Mouse (Mus musculus) liver, embryonic 11.5 days (tissue): ENCODE measurements around the gene St7. TPM values are rescaled to one million over a fixed set of nuclear protein-coding genes. Genes with fewer than 3 reads are reported as not detected.

Experiments used
- ATAC-seq: fragments of 200-750 bp; cut with Nextera tagmentation; replicated peaks from 2 replicates; pipeline ENCODE4 v1.8.0; 2017; ENCODE audit warnings: moderate number of reproducible peaks, mild to moderate bottlenecking, moderate TSS enrichment, moderate library complexity; ENCODE audit not compliant: low FRiP score
- DNase-seq: peaks from one replicate; pipeline ENCODE4 v3.0.0-alpha.2; 2017; ENCODE audit warnings: low spot score
- H3K27ac ChIP-seq: fragments of 300-500 bp; sonication (generic); 2 replicates; pipeline ENCODE4 v1.5.1; 2014; ENCODE audit warnings: mild to moderate bottlenecking, low read depth, low read length, control low read depth
- H3K27me3 ChIP-seq: fragments of 300-500 bp; sonication (generic); replicated peaks from 2 replicates; pipeline ENCODE4 v1.6.1; 2014; ENCODE audit warnings: low read length, mixed read lengths; ENCODE audit not compliant: control insufficient read depth, insufficient read depth
- H3K36me3 ChIP-seq: fragments of 300-500 bp; sonication (generic); 2 replicates; pipeline ENCODE4 v1.6.1; 2014; ENCODE audit warnings: mild to moderate bottlenecking, low read length, moderate library complexity, mixed read lengths; ENCODE audit not compliant: control insufficient read depth, insufficient read depth
- H3K4me1 ChIP-seq: fragments of 300-500 bp; sonication (generic); replicated peaks from 2 replicates; pipeline ENCODE4 v1.6.1; 2014; ENCODE audit warnings: low read length, mixed read lengths; ENCODE audit not compliant: control insufficient read depth, insufficient read depth
- H3K4me2 ChIP-seq: fragments of 300-500 bp; sonication (generic); 2 replicates; pipeline ENCODE4 v1.6.1; 2014; ENCODE audit warnings: mild to moderate bottlenecking, control low read depth, moderate library complexity
- H3K4me3 ChIP-seq: fragments of 300-500 bp; sonication (generic); 2 replicates; pipeline ENCODE4 v1.5.1; 2014; ENCODE audit warnings: low read depth, low read length, control low read depth
- H3K9ac ChIP-seq: fragments of 300-500 bp; sonication (generic); 2 replicates; pipeline ENCODE4 v1.6.1; 2014; ENCODE audit warnings: low read depth, low read length, control low read depth
- H3K9me3 ChIP-seq: fragments of 300-500 bp; sonication (generic); 2 replicates; pipeline ENCODE4 v1.6.1; 2016; ENCODE audit warnings: low read length, inconsistent platforms, mixed read lengths; ENCODE audit not compliant: control insufficient read depth
- WGBS: fragments of 180-500 bp; shearing (Covaris S2); extraction: QIAGEN DNeasy Blood & Tissue Kit; methylation state at CpG from one replicate; pipeline ENCODE4 v1.1.7; 2014; 5-methylcytosine and 5-hydroxymethylcytosine counted together
- polyA plus RNA-seq: library from polyadenylated mRNA; unstranded; fragments of >200 nt; fragmentation: Nextera tagmentation; extraction: Ambion mirVana; gene quantifications from 2 replicates; pipeline ENCODE4 v1.2.1, GENCODE M21; 2014

Gene St7
- polyA plus RNA-seq, 1 experiment from 2014 or later, result 18.6 TPM

- H3K9ac ChIP-seq, result no peak overlapping the region
- WGBS, result 86% methylated on average over 3 of the region's 3 CpGs
- no peak for DNase-seq
- H3K27ac ChIP-seq, result no peak overlapping the region
- ATAC-seq, result no peak
- H3K4me1 ChIP-seq, result no peaks in the 10 kb centered on the region
- no peak overlapping the region for H3K4me3 ChIP-seq
- H3K9me3 ChIP-seq, result no peaks in the 10 kb centered on the region
- H3K36me3 ChIP-seq, result no peaks in the 10 kb centered on the region
- H3K4me2 ChIP-seq, result no peak overlapping the region
- no peaks in the 10 kb centered on the region for H3K27me3 ChIP-seq
These were observed 221.6 kb downstream of the St7 start for GRCm38 (mm10) chr6:17914300-17914699.

DNA sequence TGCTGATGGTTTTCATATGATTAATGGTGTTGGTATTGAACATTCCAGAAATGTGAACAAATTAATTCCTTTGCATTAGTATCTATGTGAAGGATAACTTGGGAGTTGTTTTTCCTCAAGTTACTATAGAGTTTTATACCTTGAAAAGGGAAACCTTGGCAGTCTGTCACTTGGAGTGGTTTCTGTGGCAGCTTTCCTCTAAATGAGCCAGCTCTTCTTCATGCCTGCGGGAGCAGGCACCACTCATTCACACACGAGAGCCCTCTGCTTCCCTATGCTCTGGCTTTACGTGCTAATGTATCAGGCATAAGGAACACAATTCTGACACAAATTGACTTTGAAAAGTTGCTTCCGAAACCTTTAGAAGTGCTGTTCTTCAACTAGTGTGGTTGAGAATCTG lies 224.5 kb downstream of the St7 start:
- H3K9me3 ChIP-seq, result no peaks in the 10 kb centered on the region
- H3K27me3 ChIP-seq, result no peaks in the 10 kb centered on the region
- H3K27ac ChIP-seq, result no peak overlapping the region
- ATAC-seq (no peak), DNase-seq (no peak)
- H3K4me3 ChIP-seq, result no peak overlapping the region
- WGBS, result 81% methylated on average over 4 of the region's 4 CpGs
- H3K4me2 ChIP-seq, result no peak overlapping the region
- no peaks in the 10 kb centered on the region for H3K4me1 ChIP-seq
- H3K9ac ChIP-seq, result no peak overlapping the region
- no peaks in the 10 kb centered on the region for H3K36me3 ChIP-seq

DNA sequence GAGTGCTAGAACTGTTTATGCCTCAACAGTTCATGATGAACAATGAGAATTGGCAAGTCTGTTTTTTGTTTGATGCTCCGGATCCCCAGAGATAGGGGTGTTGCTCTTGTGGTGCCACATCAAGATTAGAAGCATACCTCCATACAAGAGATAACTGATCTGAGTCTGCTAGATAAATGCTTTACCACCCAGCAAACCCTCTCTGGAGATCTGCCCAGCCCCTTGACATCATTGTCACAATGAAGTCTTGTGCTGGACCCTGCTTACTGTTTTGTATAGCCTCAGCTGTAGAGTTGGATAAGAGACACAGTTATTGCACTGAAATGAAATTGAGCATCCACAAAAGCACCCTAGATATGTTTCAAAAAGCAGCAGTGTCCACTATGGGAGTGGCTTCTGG lies 229.4 kb downstream of the St7 start:
- ATAC-seq, result no peak
- Histone ChIP-seq H3K36me3 (no peaks in the 10 kb centered on the region), H3K4me3 (no peak overlapping the region), H3K27ac (no peak overlapping the region), H3K4me2 (no peak overlapping the region), H3K4me1 (no peaks in the 10 kb centered on the region), H3K9ac (no peak overlapping the region), H3K9me3 (no peaks in the 10 kb centered on the region), H3K27me3 (no peaks in the 10 kb centered on the region)
- WGBS, result 81% methylated on average over 1 of the region's 1 CpGs
- no peak for DNase-seq

DNA sequence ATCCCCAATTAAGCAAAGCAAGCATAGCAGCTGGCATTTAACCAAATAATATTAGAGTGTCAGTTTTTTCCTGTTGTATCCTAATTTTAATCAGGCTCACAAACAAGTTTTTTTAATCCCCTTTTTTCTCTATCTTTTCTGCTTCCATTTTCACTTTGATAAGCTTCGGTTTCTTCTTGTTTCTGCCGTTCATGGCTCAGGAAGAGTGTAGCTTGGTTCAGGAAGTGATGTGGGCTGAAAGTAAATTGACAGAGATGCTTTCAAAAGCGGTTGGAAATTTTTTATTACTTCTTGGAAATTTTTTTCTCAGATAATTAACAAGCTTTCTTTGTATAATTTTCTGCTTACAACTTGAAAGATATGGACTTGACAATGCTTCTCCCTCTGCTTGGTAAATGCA lies 230.2 kb downstream of the St7 start:
- Histone ChIP-seq H3K4me3 (no peak overlapping the region), H3K9ac (no peak overlapping the region), H3K4me2 (no peak overlapping the region), H3K27ac (no peak overlapping the region), H3K9me3 (no peaks in the 10 kb centered on the region), H3K27me3 (no peaks in the 10 kb centered on the region), H3K4me1 (no peaks in the 10 kb centered on the region), H3K36me3 (no peaks in the 10 kb centered on the region)
- WGBS, result 68% methylated on average over 3 of the region's 3 CpGs
- ATAC-seq (no peak), DNase-seq (no peak)

DNA sequence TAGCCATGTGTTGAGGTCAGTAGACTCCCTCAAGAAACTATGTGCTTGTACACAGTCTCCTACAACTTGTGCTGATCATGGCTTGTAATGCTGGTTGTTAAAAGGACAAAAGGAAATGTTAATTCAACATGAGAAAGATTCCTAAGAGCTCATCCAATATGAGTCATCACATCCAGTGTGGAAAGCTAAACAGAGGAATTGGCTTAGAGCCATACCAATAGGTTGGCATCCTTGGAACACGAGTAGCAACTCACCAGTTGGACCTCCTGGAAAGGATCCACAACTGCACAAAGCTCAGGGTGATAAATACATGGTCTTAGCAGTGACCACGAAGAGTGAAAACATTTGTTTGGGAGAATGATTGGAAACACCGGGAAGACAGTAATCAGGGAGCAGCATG lies 230.6 kb downstream of the St7 start:
- WGBS, result 72% methylated on average over 3 of the region's 3 CpGs
- DNase-seq (no peak), ATAC-seq (no peak)

DNA sequence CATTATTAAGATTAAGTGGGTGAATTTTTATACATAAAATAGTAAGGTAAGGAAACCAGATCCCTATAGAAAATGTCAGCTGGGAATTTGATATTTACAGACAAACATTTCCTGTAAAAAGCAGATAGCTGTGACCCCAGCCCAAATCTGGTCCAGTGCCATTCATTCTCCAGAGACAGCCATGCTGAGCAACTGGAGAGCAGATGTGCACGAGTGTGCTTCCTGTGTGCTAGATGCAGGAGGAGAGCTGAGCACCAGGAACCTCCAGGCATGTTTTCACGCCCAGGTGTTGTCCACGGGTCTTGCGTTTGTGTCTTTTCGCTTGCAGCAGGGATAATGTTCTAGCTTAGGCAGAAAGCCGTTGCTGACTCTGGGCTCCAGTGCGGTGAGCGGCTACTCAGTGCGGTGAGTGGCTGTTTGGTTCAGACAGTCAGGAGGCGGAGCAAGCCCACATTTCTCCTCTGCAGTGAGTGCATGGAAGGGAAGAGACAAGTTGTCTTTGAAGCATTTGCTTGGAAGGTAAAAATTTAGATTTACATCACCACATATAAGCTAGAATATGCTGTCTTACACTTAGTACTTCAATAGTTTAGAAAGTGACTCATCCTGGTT lies 231.3 kb downstream of the St7 start:
- Histone ChIP-seq H3K27me3 (no peaks in the 10 kb centered on the region), H3K36me3 (no peaks in the 10 kb centered on the region), H3K9ac (no peak overlapping the region), H3K4me1 (no peaks in the 10 kb centered on the region), H3K4me3 (no peak overlapping the region), H3K27ac (no peak overlapping the region), H3K9me3 (no peaks in the 10 kb centered on the region), H3K4me2 (no peak overlapping the region)
- ATAC-seq (no peak), DNase-seq (no peak)
- 82% methylated on average over 10 of the region's 10 CpGs for WGBS

More for the DNA sequence above, 230.6 kb downstream of the St7 start:
- no peak overlapping the region for H3K9ac ChIP-seq
- H3K4me2 ChIP-seq, result no peak overlapping the region
- no peak overlapping the region for H3K27ac ChIP-seq
- H3K4me3 ChIP-seq, result no peak overlapping the region
- no peaks in the 10 kb centered on the region for H3K36me3 ChIP-seq
- H3K4me1 ChIP-seq, result no peaks in the 10 kb centered on the region
- H3K27me3 ChIP-seq, result no peaks in the 10 kb centered on the region
- H3K9me3 ChIP-seq, result no peaks in the 10 kb centered on the region

- H3K4me3 ChIP-seq, result no peak overlapping the region
- no peak overlapping the region for H3K9ac ChIP-seq
- no peaks in the 10 kb centered on the region for H3K4me1 ChIP-seq
- H3K4me2 ChIP-seq, result no peak overlapping the region
- no peak for ATAC-seq
- H3K9me3 ChIP-seq, result no peaks in the 10 kb centered on the region
- no peaks in the 10 kb centered on the region for H3K36me3 ChIP-seq
- 34% methylated on average over 4 of the region's 4 CpGs for WGBS
- no peak for DNase-seq
- H3K27me3 ChIP-seq, result no peaks in the 10 kb centered on the region
- H3K27ac ChIP-seq, result no peak overlapping the region
These were observed 232.5 kb downstream of the St7 start for GRCm38 (mm10) chr6:17925267-17925666.

DNA sequence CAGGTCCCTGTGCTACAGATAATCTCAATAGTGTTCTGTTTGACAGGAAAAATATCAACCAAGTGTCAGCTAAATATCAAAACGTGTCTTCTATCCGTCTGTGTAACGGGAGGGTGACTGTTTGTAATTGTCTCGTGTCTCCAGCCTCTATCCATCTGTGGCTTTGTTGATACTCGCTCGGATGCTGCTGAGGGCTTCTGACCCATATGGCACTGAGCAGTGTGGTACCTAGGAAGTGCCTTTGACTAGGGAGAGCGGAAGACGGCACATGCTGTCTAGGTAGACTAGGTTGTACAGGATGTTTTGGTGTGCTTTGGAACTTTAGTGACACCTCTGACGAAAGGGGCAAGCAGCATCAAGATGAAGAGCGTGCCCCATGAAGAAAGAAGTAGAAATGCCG lies 235.0 kb downstream of the St7 start:
- H3K27ac ChIP-seq, result no peak overlapping the region
- H3K36me3 ChIP-seq, result no peaks in the 10 kb centered on the region
- DNase-seq (no peak), ATAC-seq (no peak)
- H3K4me1 ChIP-seq, result no peaks in the 10 kb centered on the region
- no peak overlapping the region for H3K9ac ChIP-seq
- H3K27me3 ChIP-seq, result no peaks in the 10 kb centered on the region
- H3K9me3 ChIP-seq, result no peaks in the 10 kb centered on the region
- H3K4me3 ChIP-seq, result no peak overlapping the region
- no peak overlapping the region for H3K4me2 ChIP-seq
- WGBS, result 78% methylated on average over 11 of the region's 11 CpGs

DNA sequence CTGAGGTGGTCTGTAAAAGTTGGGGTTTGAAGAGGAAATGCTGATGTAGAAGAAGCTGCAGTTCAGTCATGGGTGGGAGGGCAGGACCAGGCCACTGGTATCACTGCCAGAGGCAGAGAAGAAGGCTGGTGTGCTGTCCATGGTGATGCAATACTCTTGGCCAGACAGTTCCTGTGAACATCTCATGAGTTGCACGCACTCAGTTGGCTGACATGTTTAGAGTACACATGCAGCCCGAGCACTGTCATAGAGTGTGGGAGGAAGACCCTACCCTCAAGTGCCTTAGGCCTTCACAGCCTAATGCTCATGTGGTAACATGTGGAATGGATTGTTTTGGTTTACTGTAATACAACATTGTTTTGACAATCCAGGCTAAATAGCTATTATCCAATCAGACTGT lies 238.5 kb downstream of the St7 start:
- no peaks in the 10 kb centered on the region for H3K4me1 ChIP-seq
- H3K27ac ChIP-seq, result no peak overlapping the region
- WGBS, result 80% methylated on average over 2 of the region's 2 CpGs
- no peaks in the 10 kb centered on the region; the same call in 1 of the 2 replicates for H3K36me3 ChIP-seq
- H3K4me2 ChIP-seq, result no peak overlapping the region
- H3K9me3 ChIP-seq, result no peaks in the 10 kb centered on the region
- H3K9ac ChIP-seq, result no peak overlapping the region
- H3K27me3 ChIP-seq, result no peaks in the 10 kb centered on the region
- ATAC-seq, result no peak
- no peak overlapping the region for H3K4me3 ChIP-seq
- DNase-seq, result no peak
